Mouse (Mus musculus) spleen, postnatal 14 days (tissue): ENCODE data around the gene Dffb.

Source experiments
- DNase-seq, 2 experiments: peaks; one replicate each; pipeline ENCODE4 v3.0.0; 2021 to 2022; ENCODE audit warnings: low spot score in 2 of 2

The Dffb gene

GRCm38 (mm10) chr4:153974431-153975291, at the start of gene Dffb, which contains the start of gene Cep104:
Gene Dffb, minus strand, starts transcription at chr4:153975126.
Gene Cep104, plus strand, starts transcription at chr4:153975194.
- DNase-seq, result peak; percentile 86 to 92

GRCm38 (mm10) chr4:154023754-154024601, 49.1 kb upstream of the Dffb start:
- peak; percentile 25 to 47 for DNase-seq

GRCm38 (mm10) chr4:154022844-154023243, 47.9 kb upstream of the Dffb start:
- DNase-seq, result no peak

- no peak for DNase-seq
Observed at GRCm38 (mm10) chr4:154022407-154022806, 47.5 kb upstream of the Dffb start.

- no peak for DNase-seq
Observed at GRCm38 (mm10) chr4:154021432-154021831, 46.5 kb upstream of the Dffb start.

- peak in 1 of 2 experiments; percentile 38 for DNase-seq
Observed at GRCm38 (mm10) chr4:154019571-154019970, 44.6 kb upstream of the Dffb start.

GRCm38 (mm10) chr4:154015476-154015875, 40.5 kb upstream of the Dffb start:
- DNase-seq, result no peak

GRCm38 (mm10) chr4:154012132-154012882, 37.4 kb upstream of the Dffb start:
- DNase-seq, result no peak

GRCm38 (mm10) chr4:154011646-154012089, 36.7 kb upstream of the Dffb start, which contains the start of gene Lrrc47:
Gene Lrrc47, plus strand, starts transcription at chr4:154011731.
- peak; percentile 62 to 71 for DNase-seq

GRCm38 (mm10) chr4:154010907-154011645, 36.1 kb upstream of the Dffb start:
- DNase-seq, result no peak

- no peak for DNase-seq
Observed at GRCm38 (mm10) chr4:154007759-154008158, 32.8 kb upstream of the Dffb start.

- DNase-seq, result no peak
Observed at GRCm38 (mm10) chr4:154006264-154006663, 31.3 kb upstream of the Dffb start.

GRCm38 (mm10) chr4:154005488-154005887, 30.6 kb upstream of the Dffb start:
- DNase-seq, result no peak

- no peak for DNase-seq
Observed at GRCm38 (mm10) chr4:153993505-153993904, 18.6 kb upstream of the Dffb start.

GRCm38 (mm10) chr4:153992715-153993114, 17.8 kb upstream of the Dffb start:
- no peak for DNase-seq

GRCm38 (mm10) chr4:153980470-153980869, 5.5 kb upstream of the Dffb start:
- DNase-seq, result no peak

- peak in 1 of 2 experiments; percentile 11 for DNase-seq
Observed at GRCm38 (mm10) chr4:153979243-153979642, 4.3 kb upstream of the Dffb start.

GRCm38 (mm10) chr4:153975768-153976167, 842 bp upstream of the Dffb start:
- no peak for DNase-seq

GRCm38 (mm10) chr4:153975292-153975662, 351 bp upstream of the Dffb start:
- DNase-seq, result no peak

- DNase-seq, result no peak
Observed at GRCm38 (mm10) chr4:153968063-153968462, 6.9 kb downstream of the Dffb start.

- no peak for DNase-seq
Observed at GRCm38 (mm10) chr4:153967556-153967955, 7.4 kb downstream of the Dffb start.
